Mouse (Mus musculus) CH12.LX (cell line): ENCODE measurements at regions not wholly inside any gene's neighbourhood (a gene's known extent, or its start where the extent isn't known, plus 50 kb on each side); places are given as distances from the start of the nearest gene placed in this dataset.

Experiments used
- DNase-seq: peaks from one replicate; pipeline ENCODE4 v3.0.0-alpha.2; 2013; ENCODE audit errors: extremely low read depth
- H3K27ac ChIP-seq: 2 replicates; pipeline ENCODE4 v1.5.1; 2012; ENCODE audit warnings: low read depth, mild to moderate bottlenecking, control low read depth, moderate library complexity; ENCODE audit not compliant: insufficient read depth
- H3K27me3 ChIP-seq: replicated peaks from 2 replicates; pipeline ENCODE3; 2012; ENCODE audit warnings: inconsistent platforms
- H3K36me3 ChIP-seq, 2 experiments: replicated peaks in 1 of 2; 2 replicates each; pipeline versions ENCODE3 to v1.6.1; 2012; ENCODE audit warnings: inconsistent platforms in 1 of 2, low read length in 1 of 2, mild to moderate bottlenecking in 1 of 2, mixed read lengths in 1 of 2, moderate library complexity in 1 of 2; ENCODE audit not compliant: control insufficient read depth in 1 of 2, insufficient read depth in 1 of 2
- H3K4me1 ChIP-seq, 2 experiments: 2 replicates each; pipeline ENCODE4 v1.6.1; 2012; ENCODE audit warnings: inconsistent platforms in 1 of 2, moderate library complexity in 1 of 2; ENCODE audit not compliant: insufficient read depth in 2 of 2, control insufficient read depth in 1 of 2
- H3K4me2 ChIP-seq: 2 replicates; pipeline ENCODE4 v1.6.1; 2012; ENCODE audit warnings: low read depth, mild to moderate bottlenecking, control low read depth; ENCODE audit not compliant: poor library complexity, insufficient read depth, severe bottlenecking
- H3K4me3 ChIP-seq, 3 experiments: fragments of 150-350 bp in 1 of 3; sonication (generic) in 1 of 3; replicated peaks in 1 of 3; 2 replicates each; pipeline versions ENCODE3 to v1.5.1; 2011 to 2012; ENCODE audit warnings: low read depth in 2 of 3, low read length in 2 of 3, mild to moderate bottlenecking in 2 of 3, moderate library complexity in 2 of 3, control low read depth in 1 of 3, improper control_type of control experiment in 1 of 3, inconsistent platforms in 1 of 3, mixed read lengths in 1 of 3; ENCODE audit not compliant: poor library complexity in 1 of 3
- H3K79me2 ChIP-seq: replicated peaks from 2 replicates; pipeline ENCODE4 v1.6.1; 2012; ENCODE audit warnings: mild to moderate bottlenecking, moderate library complexity; ENCODE audit not compliant: control insufficient read depth, poor library complexity, insufficient read depth, severe bottlenecking; ENCODE audit errors: extremely low read depth
- H3K9ac ChIP-seq: 2 replicates; pipeline ENCODE4 v1.6.1; 2012; ENCODE audit warnings: low read depth, mild to moderate bottlenecking, control low read depth, moderate library complexity; ENCODE audit not compliant: insufficient read depth
- H3K9me3 ChIP-seq: replicated peaks from 2 replicates; pipeline ENCODE3; 2012; ENCODE audit warnings: low read length, inconsistent platforms, mixed read lengths
- BHLHE40 ChIP-seq: IDR thresholded peaks from 2 replicates; pipeline ENCODE4 v1.6.1; 2011; ENCODE audit warnings: mild to moderate bottlenecking, low read depth, low read length, improper control_type of control experiment
- CHD1 ChIP-seq: IDR thresholded peaks from 2 replicates; pipeline ENCODE4 v1.6.1; 2012; ENCODE audit warnings: low read depth, low read length, improper control_type of control experiment, inconsistent platforms
- CTCF ChIP-seq, 2 experiments: IDR thresholded peaks in 1 of 2; conservative IDR thresholded peaks in 1 of 2; 2 replicates each; pipeline ENCODE4 v1.5.1; 2011 to 2012; ENCODE audit warnings: low read depth in 2 of 2, low read length in 2 of 2, improper control_type of control experiment in 1 of 2, inconsistent platforms in 1 of 2, mild to moderate bottlenecking in 1 of 2, moderate library complexity in 1 of 2
- ELF1 ChIP-seq: IDR thresholded peaks from 2 replicates; pipeline ENCODE4 v1.6.1; 2014; ENCODE audit warnings: low read depth, mild to moderate bottlenecking, inconsistent platforms, low read length, improper control_type of control experiment
- EP300 ChIP-seq: IDR thresholded peaks from 2 replicates; pipeline ENCODE4 v1.6.1; 2011; ENCODE audit warnings: low read length, improper control_type of control experiment
- ETS1 ChIP-seq: conservative IDR thresholded peaks from 2 replicates; pipeline ENCODE4 v1.6.1; 2012; ENCODE audit warnings: low read depth, mild to moderate bottlenecking, inconsistent platforms, low read length, improper control_type of control experiment, moderate library complexity
- GABPA ChIP-seq: IDR thresholded peaks from 2 replicates; pipeline ENCODE4 v1.6.1; 2012; ENCODE audit warnings: low read depth, low read length, improper control_type of control experiment, inconsistent platforms; ENCODE audit not compliant: insufficient replicate concordance
- HCFC1 ChIP-seq: IDR thresholded peaks from 2 replicates; pipeline ENCODE4 v1.6.1; 2012; ENCODE audit warnings: low read depth, mild to moderate bottlenecking, inconsistent platforms, low read length, improper control_type of control experiment
- MAFK ChIP-seq: IDR thresholded peaks from 2 replicates; pipeline ENCODE4 v1.6.1; 2011; ENCODE audit warnings: low read length, improper control_type of control experiment; ENCODE audit not compliant: insufficient replicate concordance
- MAZ ChIP-seq: IDR thresholded peaks from 2 replicates; pipeline ENCODE4 v1.6.1; 2012; ENCODE audit warnings: low read depth, mild to moderate bottlenecking, inconsistent platforms, low read length, improper control_type of control experiment, moderate library complexity
- MEF2A ChIP-seq: IDR thresholded peaks from 2 replicates; pipeline ENCODE4 v1.6.1; 2014; ENCODE audit warnings: low read depth, mild to moderate bottlenecking, inconsistent platforms, low read length, improper control_type of control experiment, borderline replicate concordance
- MXI1 ChIP-seq: IDR thresholded peaks from 2 replicates; pipeline ENCODE4 v1.6.1; 2011; ENCODE audit warnings: mild to moderate bottlenecking, low read depth, low read length, improper control_type of control experiment
- NELFE ChIP-seq: IDR thresholded peaks from 2 replicates; pipeline ENCODE4 v1.6.1; 2011; ENCODE audit warnings: low read depth, low read length, improper control_type of control experiment
- NRF1 ChIP-seq: IDR thresholded peaks from 2 replicates; pipeline ENCODE4 v1.6.1; 2014; ENCODE audit warnings: low read depth, mild to moderate bottlenecking, inconsistent platforms, low read length, improper control_type of control experiment, moderate library complexity
- PAX5 ChIP-seq: IDR thresholded peaks from 2 replicates; pipeline ENCODE4 v1.6.1; 2012; ENCODE audit warnings: low read length, inconsistent platforms, mixed read lengths
- POLR2A ChIP-seq: IDR thresholded peaks from 2 replicates; pipeline ENCODE4 v1.6.1; 2011; ENCODE audit warnings: low read depth, mild to moderate bottlenecking, improper control_type of control experiment, low read length
- RCOR1 ChIP-seq: conservative IDR thresholded peaks from 2 replicates; pipeline ENCODE4 v1.6.1; 2012; ENCODE audit warnings: low read depth, mild to moderate bottlenecking, inconsistent platforms, low read length, improper control_type of control experiment
- SIN3A ChIP-seq: IDR thresholded peaks from 2 replicates; pipeline ENCODE4 v1.6.1; 2012; ENCODE audit warnings: low read length, improper control_type of control experiment, inconsistent platforms
- SMC3 ChIP-seq: IDR thresholded peaks from 2 replicates; pipeline ENCODE4 v1.6.1; 2011; ENCODE audit warnings: low read depth, low read length, improper control_type of control experiment
- TBP ChIP-seq: conservative IDR thresholded peaks from 2 replicates; pipeline ENCODE4 v1.6.1; 2011; ENCODE audit warnings: low read depth, low read length, improper control_type of control experiment
- USF1 ChIP-seq: IDR thresholded peaks from 2 replicates; pipeline ENCODE4 v1.6.1; 2014; ENCODE audit warnings: low read depth, mild to moderate bottlenecking, inconsistent platforms, low read length, improper control_type of control experiment
- ZC3H11A ChIP-seq: IDR thresholded peaks from 2 replicates; pipeline ENCODE4 v1.6.1; 2012; ENCODE audit warnings: low read depth, mild to moderate bottlenecking, inconsistent platforms, low read length, improper control_type of control experiment
- ZMIZ1 ChIP-seq: IDR thresholded peaks from 2 replicates; pipeline ENCODE4 v1.6.1; 2012; ENCODE audit warnings: low read depth, mild to moderate bottlenecking, inconsistent platforms, low read length, improper control_type of control experiment
- dilution Hi-C: fragments of 300-500 bp; cut with MboI; formaldehyde crosslinking; loops from 2 replicates; pipeline ENCODE4 v1.14.3; 2020; ENCODE audit warnings: low sequenced_read_pairs; ENCODE audit not compliant: extremely low pct_unique_long_range_greater_than_20kb, extremely low pct_ligation_motif_present
- in situ Hi-C: fragments of 300-500 bp; cut with MboI; formaldehyde crosslinking; loops from 3 replicates; pipeline ENCODE4 v1.14.3; 2019; ENCODE audit warnings: low sequenced_read_pairs, low pct_ligation_motif_present, low pct_unique_long_range_greater_than_20kb, mixed read lengths

GRCm38 (mm10) chr2:117930895-117931537, 180.7 kb upstream of the Thbs1 start:
- H3K79me2 ChIP-seq: no peaks in the 10 kb centered on the region
- H3K36me3 ChIP-seq: no peaks in the 10 kb centered on the region
- H3K9ac ChIP-seq: no peak overlapping the region
- in situ Hi-C loops: no loop called here
- no peak overlapping the region for H3K27ac ChIP-seq
- TF ChIP-seq EP300: no peak
- TF ChIP-seq CHD1: no peak
- no peak for TF ChIP-seq TBP
- TF ChIP-seq HCFC1: no peak
- no peak for TF ChIP-seq ELF1
- no peak for TF ChIP-seq BHLHE40
- TF ChIP-seq SIN3A: no peak
- TF ChIP-seq RCOR1: no peak
- TF ChIP-seq ETS1: no peak
- no peak for TF ChIP-seq NRF1
- TF ChIP-seq GABPA: no peak
- TF ChIP-seq MAFK: no peak
- no peak for TF ChIP-seq ZMIZ1
- TF ChIP-seq MAZ: no peak
- no peak for TF ChIP-seq CTCF (conservative IDR thresholded peaks at IDR 0.05 in 1 of 2, IDR thresholded peaks at IDR 0.05 in 1 of 2; ENCODE audit: low read depth in 2 of 2, low read length in 2 of 2)
- no peak for TF ChIP-seq POLR2A
- TF ChIP-seq NELFE: no peak
- no peak for TF ChIP-seq USF1
- H3K4me1 ChIP-seq: no peaks in the 10 kb centered on the region
- H3K4me2 ChIP-seq: no peak overlapping the region
- no peak overlapping the region for H3K4me3 ChIP-seq
- H3K27me3 ChIP-seq: no peaks in the 10 kb centered on the region
- no peaks in the 10 kb centered on the region for H3K9me3 ChIP-seq
- DNase-seq: no peak
- dilution Hi-C loops: no loop called here

- dilution Hi-C loops (no loop called here), in situ Hi-C loops (no loop called here)
- Histone ChIP-seq H3K27ac (no peak overlapping the region), H3K4me2 (no peak overlapping the region), H3K36me3 (no peaks in the 10 kb centered on the region), H3K9me3 (no peaks in the 10 kb centered on the region), H3K27me3 (no peaks in the 10 kb centered on the region), H3K4me3 (no peak overlapping the region), H3K79me2 (no peaks in the 10 kb centered on the region), H3K4me1 (peaks cover 0 to 7% of the 10 kb centered on the region in 2 experiments; a peak in 2 of 4 replicates), H3K9ac (no peak overlapping the region)
- no peak for DNase-seq
- no peak for TF ChIP-seq USF1
- TF ChIP-seq ZMIZ1: no peak
- TF ChIP-seq ELF1: no peak
- no peak for TF ChIP-seq CHD1
- TF ChIP-seq BHLHE40: no peak
- TF ChIP-seq PAX5: no peak
- TF ChIP-seq SMC3: no peak
- TF ChIP-seq GABPA: no peak
- TF ChIP-seq MXI1: no peak
- TF ChIP-seq ZC3H11A: no peak
- no peak for TF ChIP-seq EP300
- TF ChIP-seq MEF2A: no peak
Observed at GRCm38 (mm10) chr2:117936590-117936989, 175.1 kb upstream of the Thbs1 start.
